Mouse (Mus musculus) megakaryocyte, embryonic 14.5 days (primary cell): ENCODE results near the gene Dab2ip.

Experiments used
- FLI1 ChIP-seq: IDR thresholded peaks from 2 replicates; pipeline ENCODE4 v1.6.1; 2012; ENCODE audit warnings: low read length, inconsistent platforms, mixed read lengths
- GATA1 ChIP-seq: IDR thresholded peaks from 3 replicates; pipeline ENCODE4 v1.6.1; 2012; ENCODE audit warnings: mixed read lengths, low read length, inconsistent platforms, borderline replicate concordance

DNA sequence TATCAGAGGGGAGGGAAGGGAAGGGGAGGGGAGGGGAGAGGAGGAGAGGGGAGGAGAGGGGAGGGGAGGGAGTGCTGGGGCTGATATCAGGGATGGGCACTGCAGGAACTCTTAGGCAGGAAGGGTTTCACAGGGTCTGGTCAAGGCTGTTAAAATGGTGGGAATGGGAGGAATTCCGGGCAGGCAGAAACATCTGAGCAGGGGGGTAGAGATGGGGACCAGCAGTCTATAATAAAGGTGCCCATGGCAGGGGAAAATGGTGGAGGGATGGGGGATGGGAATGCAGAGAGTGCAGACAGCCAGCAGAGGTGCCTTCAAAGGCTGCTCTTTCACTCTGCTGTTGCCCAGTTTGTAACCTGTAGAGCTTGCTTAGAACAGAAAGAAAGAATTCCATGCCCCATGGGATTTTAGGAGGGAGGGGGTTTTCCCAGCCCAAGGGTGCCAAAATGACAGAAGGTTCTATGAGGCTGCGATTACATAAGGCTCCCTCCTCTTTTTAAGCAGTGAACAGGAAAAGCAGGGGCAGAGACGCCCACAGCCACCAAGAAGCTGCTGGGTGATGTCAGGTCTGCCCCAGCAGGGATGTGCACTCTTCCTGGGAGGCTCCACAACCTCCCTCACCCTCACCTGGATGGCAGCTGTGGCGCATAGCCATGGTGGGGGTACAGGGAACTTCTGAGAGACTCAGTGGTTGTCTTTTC is 210.6 kb downstream of the Dab2ip start:
- TF ChIP-seq FLI1 (no peak), GATA1 (no peak)
